Mouse (Mus musculus) c-Kit-positive CD71-positive TER-119-positive erythroid progenitor cells, embryonic 14.5 days (primary cell): Measurements from ENCODE around the gene Cdh13.

Experiments
- DNase-seq: peaks from one replicate; pipeline ENCODE4 v3.0.0-alpha.2; 2013; ENCODE audit warnings: low spot score

Cdh13 gene

GRCm38 (mm10) chr8:118565887-118566747 lies 282.6 kb downstream of the Cdh13 start:
- DNase-seq, result no peak

- DNase-seq, result no peak
Measured at GRCm38 (mm10) chr8:118569366-118569765, 285.8 kb downstream of the Cdh13 start.

GRCm38 (mm10) chr8:118581256-118581655 lies 297.7 kb downstream of the Cdh13 start:
- DNase-seq, result no peak

GRCm38 (mm10) chr8:118582185-118582584 lies 298.7 kb downstream of the Cdh13 start:
- DNase-seq, result no peak

- no peak for DNase-seq
Measured at GRCm38 (mm10) chr8:118587981-118588380, 304.4 kb downstream of the Cdh13 start.

GRCm38 (mm10) chr8:118596816-118597215 lies 313.3 kb downstream of the Cdh13 start:
- DNase-seq, result no peak

GRCm38 (mm10) chr8:118601376-118601775 lies 317.8 kb downstream of the Cdh13 start:
- no peak for DNase-seq

- no peak for DNase-seq
Measured at GRCm38 (mm10) chr8:118602074-118602473, 318.5 kb downstream of the Cdh13 start.

- DNase-seq, result no peak
Measured at GRCm38 (mm10) chr8:118611551-118611950, 328.0 kb downstream of the Cdh13 start.

GRCm38 (mm10) chr8:118618195-118618594 lies 334.7 kb downstream of the Cdh13 start:
- no peak for DNase-seq

GRCm38 (mm10) chr8:118626425-118626824 lies 342.9 kb downstream of the Cdh13 start:
- no peak for DNase-seq

GRCm38 (mm10) chr8:118627737-118628136 lies 344.2 kb downstream of the Cdh13 start:
- no peak for DNase-seq

GRCm38 (mm10) chr8:118628702-118629101 lies 345.2 kb downstream of the Cdh13 start:
- DNase-seq, result no peak

GRCm38 (mm10) chr8:118635296-118636060 lies 351.9 kb downstream of the Cdh13 start:
- no peak for DNase-seq

GRCm38 (mm10) chr8:118639606-118640005 lies 356.1 kb downstream of the Cdh13 start:
- DNase-seq, result no peak

- DNase-seq, result no peak
Measured at GRCm38 (mm10) chr8:118641799-118642198, 358.3 kb downstream of the Cdh13 start.

- no peak for DNase-seq
Measured at GRCm38 (mm10) chr8:118648801-118649537, 365.4 kb downstream of the Cdh13 start.

GRCm38 (mm10) chr8:118649981-118650380 lies 366.4 kb downstream of the Cdh13 start:
- DNase-seq, result no peak

- no peak for DNase-seq
Measured at GRCm38 (mm10) chr8:118662001-118662829, 378.7 kb downstream of the Cdh13 start.

- no peak for DNase-seq
Measured at GRCm38 (mm10) chr8:118665081-118665480, 381.5 kb downstream of the Cdh13 start.

GRCm38 (mm10) chr8:118667736-118668135 lies 384.2 kb downstream of the Cdh13 start:
- no peak for DNase-seq
